Mouse (Mus musculus) liver, embryonic 16.5 days (tissue): ENCODE data around the gene Timm22. TPM values are rescaled to one million over a fixed set of nuclear protein-coding genes. Genes with fewer than 3 reads are reported as not detected.

Experiments used
- ATAC-seq: fragments of 200-750 bp; cut with Nextera tagmentation; 2 replicates; pipeline ENCODE4 v1.8.0; 2017; ENCODE audit warnings: low read depth, mild to moderate bottlenecking, moderate number of reproducible peaks, moderate library complexity
- H3K27ac ChIP-seq: fragments of 300-500 bp; sonication (generic); 2 replicates; pipeline ENCODE4 v1.5.1; 2014; ENCODE audit warnings: mild to moderate bottlenecking, low read length
- H3K27me3 ChIP-seq: fragments of 300-500 bp; sonication (generic); 2 replicates; pipeline ENCODE4 v1.6.1; 2014; ENCODE audit warnings: low read depth, low read length, mixed read lengths; ENCODE audit not compliant: control insufficient read depth, insufficient read depth
- H3K36me3 ChIP-seq: fragments of 300-500 bp; sonication (generic); 2 replicates; pipeline ENCODE4 v1.6.1; 2014; ENCODE audit warnings: mild to moderate bottlenecking; ENCODE audit not compliant: control insufficient read depth, insufficient read depth
- H3K4me1 ChIP-seq: fragments of 300-500 bp; sonication (generic); 2 replicates; pipeline ENCODE4 v1.6.1; 2014; ENCODE audit warnings: low read depth, low read length, mixed read lengths; ENCODE audit not compliant: control insufficient read depth
- H3K4me2 ChIP-seq: fragments of 300-500 bp; sonication (generic); 2 replicates; pipeline ENCODE4 v1.6.1; 2014; ENCODE audit warnings: low read depth, low read length, mixed read lengths
- H3K4me3 ChIP-seq: fragments of 300-500 bp; sonication (generic); 2 replicates; pipeline ENCODE4 v1.5.1; 2014; ENCODE audit warnings: low read depth, mild to moderate bottlenecking, low read length
- H3K9ac ChIP-seq: fragments of 300-500 bp; sonication (generic); 2 replicates; pipeline ENCODE4 v1.6.1; 2014; ENCODE audit warnings: low read depth, low read length
- H3K9me3 ChIP-seq: fragments of 300-500 bp; sonication (generic); replicated peaks from 2 replicates; pipeline ENCODE4 v1.6.1; 2016; ENCODE audit warnings: low read length; ENCODE audit not compliant: control insufficient read depth
- WGBS: fragments of 180-500 bp; shearing (Covaris S2); extraction: QIAGEN DNeasy Blood & Tissue Kit; methylation state at CpG from one replicate; pipeline ENCODE4 v1.1.7; 2014; ENCODE audit not compliant: insufficient replicate concordance; 5-methylcytosine and 5-hydroxymethylcytosine counted together
- polyA plus RNA-seq: library from polyadenylated mRNA; unstranded; fragments of >200 nt; fragmentation: Nextera tagmentation; extraction: Ambion mirVana; gene quantifications from 2 replicates; pipeline ENCODE4 v1.2.1, GENCODE M21; 2015

Gene Timm22
- polyA plus RNA-seq, result 33.7 and 35.7 TPM in 2 replicates

DNA sequence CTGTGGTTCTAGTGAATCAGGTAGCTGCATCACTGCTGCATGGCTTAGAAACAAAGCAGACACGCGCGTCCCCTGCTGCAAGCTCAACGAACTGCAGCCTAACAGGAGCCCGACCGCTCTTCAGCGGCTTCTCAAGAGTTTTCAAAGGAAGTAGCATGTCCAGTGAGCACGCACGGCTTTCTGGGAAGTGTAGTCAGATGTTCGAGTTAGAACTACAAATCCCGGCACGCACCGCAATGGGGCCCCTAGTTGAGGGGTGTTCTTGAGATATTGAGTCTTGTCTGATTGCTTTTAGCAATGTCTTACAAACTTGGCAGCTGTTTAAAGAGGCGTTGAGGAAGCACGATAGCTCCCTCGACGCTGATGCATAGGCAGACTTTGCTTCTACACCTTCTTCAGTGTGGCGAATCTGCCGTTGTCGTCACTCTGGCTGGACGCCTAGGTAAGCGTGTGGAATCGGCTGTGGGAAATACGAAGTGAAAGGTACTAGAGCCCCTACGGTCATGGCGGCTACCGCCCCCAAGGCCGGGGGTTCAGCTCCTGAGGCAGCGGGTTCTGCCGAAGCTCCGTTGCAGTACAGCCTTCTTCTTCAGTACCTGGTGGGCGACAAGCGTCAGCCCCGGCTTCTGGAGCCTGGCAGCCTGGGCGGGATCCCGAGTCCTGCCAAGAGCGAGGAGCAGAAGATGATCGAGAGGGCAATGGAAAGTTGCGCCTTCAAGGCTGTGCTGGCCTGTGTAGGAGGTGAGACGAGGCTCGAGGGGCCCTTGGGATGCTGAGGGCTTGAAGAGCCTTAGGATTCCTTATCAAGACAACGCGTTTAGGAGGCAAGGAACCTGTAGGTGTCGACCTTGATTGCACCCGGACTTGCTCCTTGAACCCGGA, at the start of gene Timm22:
TSS of gene Timm22 (plus strand) at position 251 of the 882 bp plus-strand sequence.
- peaks cover 6% of the 10 kb centered on the region for H3K4me1 ChIP-seq
- peak; percentile 98 for ATAC-seq
- H3K4me2 ChIP-seq, result peak within 1 kb of the TSS; percentile 79
- peak within 1 kb of the TSS; percentile 99 for H3K4me3 ChIP-seq
- H3K36me3 ChIP-seq, result no peaks in the 10 kb centered on the region
- H3K27me3 ChIP-seq, result no peaks in the 10 kb centered on the region
- under 1% methylated on average over 46 of the region's 46 CpGs for WGBS
- H3K9me3 ChIP-seq, result no peaks in the 10 kb centered on the region
- H3K27ac ChIP-seq, result peak within 1 kb of the TSS; percentile 81
- peak within 1 kb of the TSS; percentile 93 for H3K9ac ChIP-seq

DNA sequence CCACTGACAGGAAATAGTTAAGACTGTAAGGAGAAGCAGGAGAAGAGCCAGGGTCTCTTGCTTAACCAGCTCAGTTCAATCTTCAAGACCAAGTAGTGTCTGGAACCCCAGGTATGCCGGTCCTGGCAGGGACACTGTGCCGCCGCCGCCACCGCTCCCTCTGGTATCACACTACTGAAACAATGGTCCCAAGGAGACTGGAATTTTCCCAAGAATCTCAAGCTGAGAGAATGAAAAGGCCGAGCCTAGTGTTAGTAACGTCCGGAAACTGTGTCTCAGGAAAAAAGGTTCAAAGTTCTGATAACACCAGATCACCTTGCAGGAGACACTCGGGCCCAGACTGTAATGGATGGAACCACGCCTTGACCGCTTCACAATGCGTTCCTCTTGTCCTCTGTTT, 49.3 kb upstream of the Timm22 start:
- H3K27ac ChIP-seq, result no peak overlapping the region
- WGBS, result 76% methylated on average over 12 of the region's 12 CpGs

GRCm38 (mm10) chr11:76358628-76359320, 48.0 kb upstream of the Timm22 start:
- Histone ChIP-seq H3K36me3 (no peaks in the 10 kb centered on the region), H3K9ac (no peak overlapping the region), H3K27me3 (no peaks in the 10 kb centered on the region), H3K4me3 (no peak overlapping the region), H3K27ac (no peak overlapping the region), H3K9me3 (no peaks in the 10 kb centered on the region), H3K4me2 (no peak overlapping the region), H3K4me1 (no peaks in the 10 kb centered on the region)
- ATAC-seq, result no peak
- 69% methylated on average over 14 of the region's 14 CpGs for WGBS

More for the DNA sequence above, 49.3 kb upstream of the Timm22 start:
- no peaks in the 10 kb centered on the region for H3K36me3 ChIP-seq
- no peak overlapping the region for H3K4me3 ChIP-seq
- no peaks in the 10 kb centered on the region for H3K27me3 ChIP-seq
- no peaks in the 10 kb centered on the region for H3K4me1 ChIP-seq
- no peak overlapping the region for H3K4me2 ChIP-seq
- ATAC-seq, result no peak
- H3K9me3 ChIP-seq, result no peaks in the 10 kb centered on the region
- H3K9ac ChIP-seq, result no peak overlapping the region

GRCm38 (mm10) chr11:76360255-76360654, 46.5 kb upstream of the Timm22 start:
- no peak overlapping the region for H3K9ac ChIP-seq
- ATAC-seq, result no peak
- H3K27ac ChIP-seq, result no peak overlapping the region
- no peaks in the 10 kb centered on the region for H3K9me3 ChIP-seq
- H3K4me2 ChIP-seq, result no peak overlapping the region
- WGBS, result 77% methylated on average over 6 of the region's 6 CpGs
- H3K4me1 ChIP-seq, result no peaks in the 10 kb centered on the region
- no peaks in the 10 kb centered on the region for H3K36me3 ChIP-seq
- H3K27me3 ChIP-seq, result no peaks in the 10 kb centered on the region
- no peak overlapping the region for H3K4me3 ChIP-seq

DNA sequence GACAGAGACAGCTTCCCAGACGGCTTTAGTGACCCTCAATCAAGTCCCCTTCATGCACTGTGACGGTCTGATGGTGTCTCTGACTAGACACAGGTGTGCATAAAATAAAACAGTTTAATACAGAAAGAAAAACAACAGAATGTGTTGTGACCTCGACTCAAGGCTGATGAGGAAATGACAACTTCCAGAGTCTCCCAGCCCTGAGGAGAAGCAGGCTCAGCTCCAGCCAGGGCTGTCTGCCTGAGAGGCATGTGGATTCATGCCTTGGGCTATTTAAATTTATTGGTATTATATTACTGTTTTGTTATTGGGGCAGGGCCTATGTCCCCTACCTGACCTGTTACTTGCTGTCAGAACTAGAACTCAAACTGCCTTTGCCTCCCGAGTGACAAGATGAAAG, 45.3 kb upstream of the Timm22 start:
- Histone ChIP-seq H3K9me3 (no peaks in the 10 kb centered on the region), H3K27ac (no peak overlapping the region), H3K4me1 (no peaks in the 10 kb centered on the region), H3K36me3 (no peaks in the 10 kb centered on the region), H3K4me2 (no peak overlapping the region), H3K27me3 (no peaks in the 10 kb centered on the region), H3K9ac (no peak overlapping the region), H3K4me3 (no peak overlapping the region)
- ATAC-seq, result no peak
- WGBS, result 56% methylated on average over 4 of the region's 4 CpGs

DNA sequence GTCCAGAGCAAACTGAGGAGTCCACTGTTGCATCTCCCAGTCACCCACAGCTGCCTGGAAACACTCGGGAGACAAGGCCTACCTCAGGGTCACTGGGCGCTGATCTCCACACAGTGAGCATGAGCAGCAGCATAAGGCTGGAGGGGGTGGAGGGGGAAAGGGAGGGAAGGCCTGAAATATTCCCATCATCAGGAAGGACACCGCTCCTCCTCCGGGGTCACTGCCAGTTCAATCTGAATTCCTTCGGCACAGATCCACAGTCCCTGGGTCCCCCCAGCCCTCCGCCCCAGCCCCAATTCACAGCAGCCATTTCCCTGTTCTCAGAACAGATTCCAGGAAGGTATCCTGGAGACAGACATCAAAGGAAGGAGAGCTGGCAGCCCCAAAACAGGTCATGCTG, 43.6 kb upstream of the Timm22 start:
- Histone ChIP-seq H3K36me3 (no peaks in the 10 kb centered on the region), H3K4me2 (no peak overlapping the region), H3K9ac (no peak overlapping the region), H3K4me1 (no peaks in the 10 kb centered on the region), H3K4me3 (no peak overlapping the region), H3K9me3 (no peaks in the 10 kb centered on the region), H3K27ac (no peak overlapping the region), H3K27me3 (no peaks in the 10 kb centered on the region)
- no peak for ATAC-seq
- 51% methylated on average over 6 of the region's 6 CpGs for WGBS

DNA sequence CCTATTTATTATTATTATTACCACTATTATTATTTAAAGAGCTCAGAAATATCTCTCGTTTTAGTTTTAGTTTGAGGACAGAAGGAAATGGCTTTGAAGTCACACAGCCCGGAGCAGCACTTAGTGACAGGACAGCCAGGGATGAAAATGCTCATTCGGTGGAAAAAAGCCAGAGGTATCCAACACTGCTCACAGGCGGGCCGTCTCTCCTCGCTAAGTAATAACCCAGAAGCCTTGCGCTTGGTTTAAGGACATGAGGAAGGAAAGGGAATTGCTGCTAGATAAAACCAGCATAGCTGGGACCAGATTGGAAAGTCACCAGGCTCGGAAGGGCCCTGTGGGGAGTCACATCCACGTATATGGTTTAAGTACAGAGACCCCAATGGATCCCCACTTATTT, 43.1 kb upstream of the Timm22 start:
- no peak for ATAC-seq
- 52% methylated on average over 9 of the region's 9 CpGs for WGBS
- H3K4me1 ChIP-seq, result no peaks in the 10 kb centered on the region
- H3K9ac ChIP-seq, result no peak overlapping the region
- no peak overlapping the region for H3K4me3 ChIP-seq
- H3K9me3 ChIP-seq, result no peaks in the 10 kb centered on the region
- H3K36me3 ChIP-seq, result no peaks in the 10 kb centered on the region
- no peak overlapping the region for H3K4me2 ChIP-seq
- H3K27ac ChIP-seq, result no peak overlapping the region
- no peaks in the 10 kb centered on the region for H3K27me3 ChIP-seq

DNA sequence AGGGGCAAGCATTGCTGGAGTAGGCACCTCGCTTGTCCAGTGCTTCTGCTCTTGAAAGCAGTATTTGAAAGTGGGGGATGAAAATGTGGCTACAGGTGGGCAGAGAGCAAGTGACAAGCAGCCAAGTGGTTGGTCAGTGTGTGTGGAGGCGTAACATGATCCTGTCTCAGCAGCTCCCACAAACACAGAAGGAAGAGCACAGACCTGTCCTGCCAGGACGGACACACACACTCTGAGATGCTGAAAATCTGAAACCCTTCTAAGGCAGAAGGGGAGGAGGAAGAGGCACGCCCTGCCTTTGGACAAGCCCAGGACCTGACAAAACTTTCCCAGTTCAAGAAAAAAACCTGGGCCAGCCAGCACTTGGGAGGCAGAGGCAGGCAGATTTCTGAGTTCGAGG, 42.7 kb upstream of the Timm22 start:
- Histone ChIP-seq H3K9me3 (no peaks in the 10 kb centered on the region), H3K4me1 (no peaks in the 10 kb centered on the region), H3K4me2 (no peak overlapping the region), H3K27me3 (no peaks in the 10 kb centered on the region), H3K36me3 (no peaks in the 10 kb centered on the region), H3K4me3 (no peak overlapping the region), H3K27ac (no peak overlapping the region), H3K9ac (no peak overlapping the region)
- WGBS, result 62% methylated on average over 5 of the region's 5 CpGs
- no peak for ATAC-seq

DNA sequence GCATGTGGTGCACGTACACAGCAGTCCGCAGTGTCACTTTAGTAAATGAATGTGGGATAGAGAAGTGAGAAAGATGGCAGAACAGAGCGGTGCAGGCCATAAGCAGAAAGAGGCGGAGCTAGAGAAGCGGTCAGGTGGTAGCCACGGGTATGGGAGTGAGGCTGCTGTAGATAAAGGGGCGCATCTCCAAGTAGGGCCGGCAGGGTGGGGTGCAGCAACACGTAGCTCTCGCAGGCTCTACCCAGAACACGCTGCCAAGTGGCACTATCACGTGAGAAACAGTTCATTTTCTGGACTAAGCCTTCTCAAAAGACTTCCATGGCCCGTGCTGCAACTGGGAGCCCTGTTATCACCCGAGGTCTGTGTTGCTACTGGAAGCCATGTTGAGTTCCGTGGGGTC, 40.0 kb upstream of the Timm22 start:
- Histone ChIP-seq H3K36me3 (no peaks in the 10 kb centered on the region), H3K27ac (no peak overlapping the region), H3K4me1 (no peaks in the 10 kb centered on the region), H3K9ac (no peak overlapping the region), H3K4me3 (no peak overlapping the region), H3K27me3 (no peaks in the 10 kb centered on the region), H3K9me3 (no peaks in the 10 kb centered on the region), H3K4me2 (no peak overlapping the region)
- no peak for ATAC-seq
- 59% methylated on average over 15 of the region's 15 CpGs for WGBS
